Mouse (Mus musculus) thymus, adult 2 months (tissue): ENCODE measurements at regions not wholly inside any gene's neighbourhood (a gene's known extent, or its start where the extent isn't known, plus 50 kb on each side); places are given as distances from the start of the nearest gene placed in this dataset.
"Not testable (repeated sequence)": the region's sequence is repeated elsewhere in the genome, so short reads cannot be mapped to it uniquely, and the experiment has no call there.

Experiments used
- DNase-seq: peaks from one replicate; pipeline ENCODE4 v3.0.0; 2021
- H3K27ac ChIP-seq: fragments of 200-500 bp; 2 replicates; pipeline ENCODE4 v1.5.1; 2012; ENCODE audit warnings: low read length, control low read depth; ENCODE audit not compliant: control insufficient read depth, insufficient read depth
- H3K27me3 ChIP-seq: fragments of 200-500 bp; 2 replicates; pipeline ENCODE4 v1.6.1; 2012; ENCODE audit warnings: mild to moderate bottlenecking, low read length, moderate library complexity, mixed read lengths; ENCODE audit not compliant: control insufficient read depth, insufficient read depth
- H3K36me3 ChIP-seq: fragments of 200-500 bp; 2 replicates; pipeline ENCODE4 v1.6.1; 2012; ENCODE audit warnings: mild to moderate bottlenecking, low read length, moderate library complexity; ENCODE audit not compliant: control insufficient read depth, insufficient read depth
- H3K4me1 ChIP-seq: fragments of 200-500 bp; replicated peaks from 2 replicates; pipeline ENCODE4 v1.6.1; 2012; ENCODE audit warnings: low read length; ENCODE audit not compliant: control insufficient read depth, insufficient read depth
- H3K4me3 ChIP-seq: fragments of 200-500 bp; 2 replicates; pipeline ENCODE4 v1.5.1; 2012; ENCODE audit warnings: mild to moderate bottlenecking, low read length, control low read depth, moderate library complexity; ENCODE audit not compliant: control insufficient read depth, insufficient read depth
- CTCF ChIP-seq: fragments of 200-500 bp; IDR thresholded peaks from 2 replicates; pipeline ENCODE4 v1.5.1; 2012; ENCODE audit warnings: mild to moderate bottlenecking, control low read depth, low read length, moderate library complexity, borderline replicate concordance; ENCODE audit not compliant: control insufficient read depth, poor library complexity, insufficient read depth; ENCODE audit errors: extremely low read depth
- POLR2A ChIP-seq: fragments of 200-500 bp; IDR thresholded peaks from 2 replicates; pipeline ENCODE4 v1.6.1; 2012; ENCODE audit warnings: mild to moderate bottlenecking, low read length, control low read depth, moderate library complexity; ENCODE audit not compliant: control insufficient read depth, poor library complexity, insufficient read depth; ENCODE audit errors: extremely low read depth
- WGBS: fragments of 180-500 bp; shearing (Covaris S2); methylation state at CpG from one replicate; pipeline ENCODE4 v1.1.7; 2018; 5-methylcytosine and 5-hydroxymethylcytosine counted together

DNA sequence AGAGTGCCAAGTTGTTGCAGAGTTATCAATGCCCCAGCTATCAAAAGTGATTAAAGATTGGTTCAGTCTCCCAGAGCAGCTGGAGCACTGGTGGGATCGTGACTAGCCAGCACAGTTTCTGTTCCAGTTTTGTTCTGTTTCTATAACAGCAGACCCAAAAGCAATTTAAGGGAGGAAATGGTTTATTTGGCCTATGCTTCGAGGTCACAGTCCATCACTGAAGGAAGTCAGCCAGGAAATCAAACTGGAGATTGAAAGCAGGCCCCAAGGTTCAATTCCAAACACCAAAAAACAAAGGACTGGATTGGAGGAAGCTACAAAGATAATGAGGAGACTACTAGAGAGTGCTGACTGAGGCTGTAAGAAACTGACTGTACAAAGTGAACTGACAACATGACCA, 107.6 kb upstream of the Trim24 start:
- no peak overlapping the region for H3K4me3 ChIP-seq
- no peak for DNase-seq
- no peaks in the 10 kb centered on the region for H3K36me3 ChIP-seq
- no peak for TF ChIP-seq POLR2A
- no peak for TF ChIP-seq CTCF
- 68% methylated on average over 2 of the region's 2 CpGs for WGBS
- no peaks in the 10 kb centered on the region for H3K27me3 ChIP-seq
- H3K27ac ChIP-seq, result no peak overlapping the region
- H3K4me1 ChIP-seq, result no peaks in the 10 kb centered on the region

DNA sequence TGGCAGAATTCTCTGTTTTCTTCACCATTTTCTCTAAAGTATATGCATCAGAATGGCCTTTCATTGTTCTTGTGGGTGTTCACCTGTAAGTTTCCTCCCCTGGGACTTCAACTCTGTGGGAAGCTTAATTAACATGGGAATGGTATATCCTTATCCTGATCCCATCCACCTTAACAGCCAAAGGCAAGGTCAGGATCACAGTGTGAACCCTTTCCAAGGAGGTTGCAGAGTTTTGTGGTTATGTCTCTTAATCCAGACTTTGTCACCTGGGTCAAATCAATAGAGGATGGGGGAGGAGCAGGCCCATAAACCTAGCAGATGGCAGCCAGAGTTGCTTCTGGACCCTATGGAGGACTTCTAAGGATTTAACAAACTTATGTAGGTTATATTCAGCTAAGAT, 102.9 kb upstream of the Trim24 start:
- H3K27me3 ChIP-seq, result no peaks in the 10 kb centered on the region
- DNase-seq, result no peak
- no peak overlapping the region for H3K27ac ChIP-seq
- H3K4me3 ChIP-seq, result no peak overlapping the region
- no peak for TF ChIP-seq POLR2A
- TF ChIP-seq CTCF, result no peak
- no peaks in the 10 kb centered on the region for H3K4me1 ChIP-seq
- no peaks in the 10 kb centered on the region for H3K36me3 ChIP-seq

- Histone ChIP-seq H3K27me3 (no peaks in the 10 kb centered on the region), H3K4me1 (no peaks in the 10 kb centered on the region), H3K36me3 (no peaks in the 10 kb centered on the region), H3K4me3 (no peak overlapping the region), H3K27ac (no peak overlapping the region)
- no peak for DNase-seq
- no peak for TF ChIP-seq CTCF
- TF ChIP-seq POLR2A, result no peak
These were observed 97.3 kb upstream of the Trim24 start for GRCm38 (mm10) chr6:37773294-37773693.

DNA sequence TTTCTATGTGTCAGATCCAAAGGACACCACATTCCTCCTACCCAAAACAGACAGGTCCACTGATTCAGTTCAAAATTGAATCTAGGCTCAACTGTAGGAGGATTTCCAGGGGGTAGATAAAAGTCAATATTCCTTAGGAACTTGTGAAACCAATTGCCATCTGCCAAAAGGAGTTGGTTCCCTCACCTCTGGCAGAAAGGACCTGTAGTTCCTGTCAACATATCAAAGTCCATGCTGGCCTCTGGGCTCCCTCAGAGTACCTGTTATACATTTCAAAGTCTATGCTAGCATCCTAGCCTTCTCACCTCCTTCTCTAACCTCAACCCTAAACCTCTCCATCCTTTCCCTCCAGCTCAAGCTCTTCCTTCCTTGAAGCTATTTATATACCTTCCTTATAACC, 95.5 kb upstream of the Trim24 start:
- Histone ChIP-seq H3K36me3 (no peaks in the 10 kb centered on the region), H3K4me1 (no peaks in the 10 kb centered on the region), H3K27ac (no peak overlapping the region), H3K4me3 (no peak overlapping the region), H3K27me3 (no peaks in the 10 kb centered on the region)
- DNase-seq, result no peak
- TF ChIP-seq POLR2A (no peak), CTCF (no peak)

DNA sequence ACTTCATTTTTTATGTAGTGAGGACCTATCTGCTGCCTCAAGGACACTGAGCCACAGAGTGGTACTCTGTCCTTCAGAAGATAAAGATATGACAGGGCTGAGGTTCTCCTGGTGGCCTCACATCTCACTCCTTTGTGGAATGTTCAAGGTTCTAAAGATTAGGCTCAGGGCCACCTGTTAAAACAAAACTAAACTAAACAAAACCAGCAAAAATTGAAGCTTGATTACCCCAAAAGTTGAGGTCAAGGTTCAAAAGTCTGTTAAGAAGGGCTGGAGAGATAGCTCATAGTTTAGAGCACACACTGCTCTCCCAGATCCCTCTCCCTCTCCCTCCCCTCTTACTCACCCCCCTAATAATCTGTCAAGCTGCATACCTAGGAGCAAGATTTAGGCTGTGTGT, 90.7 kb upstream of the Trim24 start:
- TF ChIP-seq POLR2A (no peak), CTCF (no peak)
- Histone ChIP-seq H3K36me3 (no peaks in the 10 kb centered on the region), H3K4me3 (no peak overlapping the region), H3K27ac (no peak overlapping the region), H3K4me1 (no peaks in the 10 kb centered on the region), H3K27me3 (no peaks in the 10 kb centered on the region)
- no peak for DNase-seq

- Histone ChIP-seq H3K4me3 (no peak overlapping the region), H3K27me3 (no peaks in the 10 kb centered on the region), H3K4me1 (no peaks in the 10 kb centered on the region), H3K36me3 (no peaks in the 10 kb centered on the region), H3K27ac (no peak overlapping the region)
- TF ChIP-seq POLR2A (no peak), CTCF (no peak)
- DNase-seq, result no peak
These were observed 88.7 kb upstream of the Trim24 start for GRCm38 (mm10) chr6:37781894-37782293.

DNA sequence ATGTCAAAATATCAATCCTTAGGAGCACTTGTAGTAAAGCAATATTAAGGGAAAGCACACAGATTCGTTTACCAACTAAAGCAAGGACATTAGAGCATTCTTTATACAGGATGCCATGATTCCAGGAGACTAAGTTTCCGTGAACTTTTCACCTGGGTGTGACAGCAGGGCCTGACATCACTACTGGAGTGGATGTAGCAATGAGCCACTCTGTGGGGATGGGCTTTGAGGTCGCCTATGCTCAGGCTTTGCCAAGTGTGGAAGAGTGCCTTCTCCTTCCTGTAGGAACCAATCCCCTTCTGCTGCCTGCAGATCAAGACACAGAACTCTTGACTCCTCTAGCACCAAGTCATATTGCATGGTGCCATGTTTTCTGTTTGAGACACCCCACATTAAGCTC, 85.3 kb upstream of the Trim24 start:
- H3K27me3 ChIP-seq, H3K36me3 ChIP-seq, DNase-seq, H3K27ac ChIP-seq, H3K4me3 ChIP-seq, H3K4me1 ChIP-seq: not testable (repeated sequence)
- 91% methylated on average over 3 of the region's 3 CpGs for WGBS
